Mouse (Mus musculus) C2C12 (cell line): Measurements from ENCODE around the gene Fas. TPM values are rescaled to one million over a fixed set of nuclear protein-coding genes. Genes with fewer than 3 reads are reported as not detected.
A peak's percentile ranks its signal among the peaks of the same experiment; 100 is the strongest.

Experiments
- H3K27me3 ChIP-seq: one replicate; pipeline ENCODE4 v1.6.1; 2011; ENCODE audit not compliant: control insufficient read depth, insufficient read depth, insufficient read length
- H3K36me3 ChIP-seq: one replicate; pipeline ENCODE4 v1.6.1; 2011; ENCODE audit not compliant: control insufficient read depth, insufficient read depth
- H3K4me3 ChIP-seq: one replicate; pipeline ENCODE4 v1.5.1; 2011; ENCODE audit warnings: mild to moderate bottlenecking, control low read depth; ENCODE audit not compliant: poor library complexity, insufficient read depth, severe bottlenecking
- H3K79me2 ChIP-seq: one replicate; pipeline ENCODE4 v1.6.1; 2011; ENCODE audit not compliant: control insufficient read depth, insufficient read depth
- H3K79me3 ChIP-seq: one replicate; pipeline ENCODE4 v1.6.1; 2011; ENCODE audit warnings: low read depth, control low read depth
- H3ac ChIP-seq: one replicate; pipeline ENCODE3; 2011; ENCODE audit warnings: low read depth; ENCODE audit not compliant: control insufficient read depth, insufficient read length
- CEBPB ChIP-seq: IDR thresholded peaks from one replicate; pipeline ENCODE4 v1.6.1; 2011; ENCODE audit warnings: low read depth, mild to moderate bottlenecking, control low read depth, moderate library complexity
- CTCF ChIP-seq: IDR thresholded peaks from one replicate; pipeline ENCODE4 v1.5.1; 2011; ENCODE audit not compliant: control insufficient read depth, insufficient read depth, insufficient read length
- FOSL1 ChIP-seq: IDR thresholded peaks from one replicate; pipeline ENCODE4 v1.8.0; 2011; ENCODE audit warnings: mild to moderate bottlenecking, low read length; ENCODE audit not compliant: poor library complexity, insufficient read depth, severe bottlenecking
- MAX ChIP-seq: IDR thresholded peaks from one replicate; pipeline ENCODE4 v1.6.1; 2011; ENCODE audit warnings: mild to moderate bottlenecking, control low read depth
- MYOD1 ChIP-seq: IDR thresholded peaks from one replicate; pipeline ENCODE4 v1.6.1; 2011; ENCODE audit warnings: low read depth; ENCODE audit not compliant: control insufficient read depth, insufficient read length
- MYOG ChIP-seq: IDR thresholded peaks from one replicate; pipeline ENCODE4 v1.6.1; 2011; ENCODE audit not compliant: control insufficient read depth, insufficient read length; ENCODE audit errors: extremely low read depth
- USF1 ChIP-seq: IDR thresholded peaks from one replicate; pipeline ENCODE4 v1.6.1; 2011; ENCODE audit warnings: low read depth, mild to moderate bottlenecking, control low read depth, moderate library complexity
- polyA plus RNA-seq: library from polyadenylated mRNA; unstranded; fragments of >200 nt; fragmentation: generic; extraction: Trizol; gene quantifications from one replicate; pipeline ENCODE4 v1.2.1, GENCODE M21; 2012; ENCODE audit warnings: missing spikeins

Gene Fas
- polyA plus RNA-seq, 1 experiment, result 1.3 TPM

DNA sequence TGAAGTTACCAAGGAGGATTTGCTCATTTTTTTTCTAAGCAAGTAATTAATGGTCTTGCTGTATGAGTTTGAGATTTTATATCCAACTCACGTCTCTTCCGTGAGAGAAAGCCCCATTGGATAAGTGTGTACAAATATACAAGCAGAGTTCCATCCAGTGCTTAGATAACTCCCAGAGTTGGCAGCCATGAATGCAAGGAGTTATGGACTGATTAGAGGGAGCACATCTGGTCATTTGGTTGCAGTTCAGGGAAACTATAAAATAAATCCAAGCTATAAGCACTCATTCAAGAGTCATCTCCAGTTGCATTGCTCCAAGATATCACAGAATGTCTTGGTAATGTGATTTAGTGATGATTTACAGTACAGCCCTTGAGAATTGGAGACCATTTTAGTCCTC, 33.5 kb upstream of the Fas start:
- Histone ChIP-seq H3K79me2 (peaks cover 18% of the 10 kb centered on the region), H3K36me3 (no peaks in the 10 kb centered on the region), H3K4me3 (no peak overlapping the region), H3ac (no peak overlapping the region), H3K79me3 (peaks cover 10% of the 10 kb centered on the region), H3K27me3 (no peaks in the 10 kb centered on the region)
- no peak for TF ChIP-seq MYOD1
- TF ChIP-seq MAX, result no peak
- no peak for TF ChIP-seq CTCF
- TF ChIP-seq CEBPB, result no peak
- TF ChIP-seq USF1, result no peak
- TF ChIP-seq MYOG, result no peak
- TF ChIP-seq FOSL1, result no peak

DNA sequence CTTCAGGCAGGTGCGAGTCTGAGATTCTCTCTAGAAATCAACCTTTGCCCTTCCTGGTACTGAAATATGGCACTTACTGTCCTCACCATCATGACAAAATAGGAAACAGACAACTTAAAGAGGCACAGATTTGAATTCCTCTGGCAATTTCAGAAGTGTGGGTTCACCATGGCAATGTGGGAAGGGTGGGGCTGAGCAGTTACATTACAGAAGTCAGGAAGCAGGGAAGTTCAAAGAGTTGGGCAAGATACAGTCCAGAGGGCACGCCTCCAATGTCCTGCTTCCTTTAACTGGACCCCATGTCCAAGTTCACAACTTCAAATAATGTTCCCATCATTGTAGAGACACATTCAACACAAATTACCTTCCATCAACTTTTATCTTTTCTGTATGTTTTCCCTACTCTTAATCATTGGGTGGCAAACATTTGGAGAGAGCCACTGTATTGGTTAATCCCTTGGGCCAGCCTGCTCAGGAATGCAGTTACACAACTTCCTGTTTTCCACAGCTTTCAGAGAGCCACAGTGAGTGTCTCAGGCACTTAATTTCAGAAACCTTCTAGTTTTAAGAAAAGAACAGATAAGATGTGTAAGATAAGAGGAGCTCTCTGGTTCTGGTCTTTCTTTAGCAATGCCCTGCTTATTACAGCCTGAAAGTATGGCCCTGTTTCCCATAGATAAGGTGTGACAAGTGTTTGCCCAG, 28.0 kb upstream of the Fas start:
- no peak for TF ChIP-seq CTCF
- peak; percentile 36 for TF ChIP-seq CEBPB
- Histone ChIP-seq H3ac (no peak overlapping the region), H3K36me3 (no peaks in the 10 kb centered on the region), H3K27me3 (no peaks in the 10 kb centered on the region), H3K79me3 (no peaks in the 10 kb centered on the region), H3K4me3 (no peak overlapping the region), H3K79me2 (no peaks in the 10 kb centered on the region)

- Histone ChIP-seq H3K79me2 (no peaks in the 10 kb centered on the region), H3K27me3 (no peaks in the 10 kb centered on the region), H3K4me3 (no peak overlapping the region), H3K36me3 (no peaks in the 10 kb centered on the region), H3ac (no peak overlapping the region), H3K79me3 (no peaks in the 10 kb centered on the region)
- TF ChIP-seq CEBPB, result no peak
- no peak for TF ChIP-seq FOSL1
- TF ChIP-seq MYOG, result no peak
- TF ChIP-seq MYOD1, result no peak
- TF ChIP-seq USF1, result no peak
- TF ChIP-seq MAX, result no peak
- TF ChIP-seq CTCF, result no peak
These were observed 24.8 kb upstream of the Fas start for GRCm38 (mm10) chr19:34265604-34266193.

- H3K79me3 ChIP-seq, result no peaks in the 10 kb centered on the region
These were observed 21.5 kb upstream of the Fas start for GRCm38 (mm10) chr19:34268991-34269390.

GRCm38 (mm10) chr19:34270106-34270726, 20.2 kb upstream of the Fas start:
- TF ChIP-seq CEBPB (peak; percentile 31), MYOD1 (no peak)
- Histone ChIP-seq H3K79me2 (no peaks in the 10 kb centered on the region), H3K27me3 (no peaks in the 10 kb centered on the region), H3K79me3 (no peaks in the 10 kb centered on the region), H3ac (no peak overlapping the region), H3K4me3 (no peak overlapping the region), H3K36me3 (no peaks in the 10 kb centered on the region)

More at GRCm38 (mm10) chr19:34268991-34269390, 21.5 kb upstream of the Fas start:
- Histone ChIP-seq H3K79me2 (no peaks in the 10 kb centered on the region), H3K27me3 (no peaks in the 10 kb centered on the region), H3K4me3 (no peak overlapping the region), H3K36me3 (no peaks in the 10 kb centered on the region), H3ac (no peak overlapping the region)
- TF ChIP-seq CEBPB, result no peak
- TF ChIP-seq USF1, result no peak

- Histone ChIP-seq H3ac (no peak overlapping the region), H3K4me3 (no peak overlapping the region), H3K79me2 (no peaks in the 10 kb centered on the region), H3K27me3 (no peaks in the 10 kb centered on the region), H3K36me3 (no peaks in the 10 kb centered on the region), H3K79me3 (no peaks in the 10 kb centered on the region)
- TF ChIP-seq MYOG (no peak), MAX (no peak), MYOD1 (no peak), CTCF (no peak), USF1 (no peak)
These were observed 19.5 kb upstream of the Fas start for GRCm38 (mm10) chr19:34270824-34271464.
